Mouse (Mus musculus) mesoderm, embryonic 11.5 days (tissue): Measurements from ENCODE around the gene Bfar.
"Not testable (repeated sequence)": the region's sequence is repeated elsewhere in the genome, so short reads cannot be mapped to it uniquely, and the experiment has no call there.

Source experiments
- DNase-seq: peaks from one replicate; pipeline ENCODE4 v3.0.0-alpha.2; 2012; ENCODE audit warnings: low read depth, low spot score

The Bfar gene

DNA sequence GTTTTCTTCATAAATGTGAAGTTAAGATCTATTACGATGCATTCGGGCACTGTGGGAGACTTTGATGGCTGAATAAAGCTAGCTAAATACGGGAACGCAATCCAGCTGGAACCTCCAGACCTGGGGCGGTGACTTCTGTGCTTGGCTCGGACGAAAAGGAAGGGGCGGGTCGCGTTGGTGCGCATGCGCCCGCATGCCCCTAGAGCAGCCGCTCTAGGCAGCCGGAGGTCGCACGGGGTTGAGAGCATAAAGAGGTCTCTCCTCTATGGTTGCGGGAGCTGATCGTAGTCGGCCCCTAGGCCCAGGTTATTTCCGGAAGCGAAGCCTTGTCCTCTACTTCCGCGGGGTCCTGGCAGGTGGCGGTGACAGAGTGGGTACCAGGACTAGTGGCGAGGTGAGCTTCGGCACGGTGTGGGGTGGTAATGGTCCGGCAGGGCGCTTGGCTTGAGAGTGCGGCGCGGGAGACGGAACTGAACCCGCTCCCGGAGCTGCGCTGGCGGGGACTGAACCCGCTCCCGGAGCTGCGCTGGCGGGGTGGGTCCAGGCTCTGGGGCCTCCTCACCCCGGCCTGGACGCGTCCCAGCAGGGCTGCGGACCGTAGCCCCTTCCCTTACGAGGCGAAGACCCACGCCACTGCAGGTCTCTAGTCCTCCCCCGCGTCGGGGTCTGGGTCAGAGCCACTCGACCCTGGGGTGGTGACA lies at the start of gene Bfar, which contains the start of gene 3110001I22Rik:
Bfar (plus strand) TSS at position 174 of the 701 bp plus-strand sequence.
3110001I22Rik (plus strand) TSS at position 245 of the 701 bp plus-strand sequence.
- DNase-seq = peak; percentile 95

DNA sequence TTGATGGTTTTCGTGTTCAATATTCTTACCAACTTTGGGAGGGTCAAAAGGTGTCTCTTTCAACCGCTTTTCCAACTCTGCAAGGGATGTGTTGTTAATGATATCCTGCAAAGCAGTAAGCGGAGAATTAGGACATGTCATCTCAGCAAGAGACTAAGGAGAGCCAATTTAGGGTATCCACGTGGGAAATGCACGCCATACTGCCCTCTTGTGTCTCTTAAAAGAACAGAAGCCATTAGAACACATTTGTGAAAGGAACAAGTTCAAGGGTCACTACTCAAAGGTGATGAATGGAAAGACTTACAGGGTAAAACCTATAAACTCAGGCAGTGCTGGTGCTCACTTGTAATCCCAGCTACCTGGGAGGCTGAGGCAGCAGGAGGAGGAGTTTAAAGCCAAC lies 43.3 kb upstream of the Bfar start:
- peak; percentile 30 for DNase-seq

DNA sequence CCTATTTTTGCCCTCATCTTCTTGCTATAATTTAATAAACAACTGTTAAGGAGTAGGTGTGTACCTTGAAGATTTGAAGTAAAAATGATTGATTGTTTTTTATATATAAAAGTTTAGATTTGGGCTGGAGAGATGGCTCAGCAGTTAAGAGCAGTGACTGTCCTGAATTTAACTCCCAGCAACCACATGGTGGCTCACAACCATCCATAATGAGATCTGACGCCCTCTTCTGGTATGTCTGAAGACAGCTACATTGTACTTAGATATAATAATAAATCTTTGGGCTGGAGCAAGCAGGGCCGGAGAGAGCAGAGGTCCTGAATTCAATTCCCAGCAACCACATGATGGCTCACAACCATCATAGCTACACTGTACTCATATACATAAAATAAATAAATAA lies 33.5 kb upstream of the Bfar start:
- not testable (repeated sequence) for DNase-seq

DNA sequence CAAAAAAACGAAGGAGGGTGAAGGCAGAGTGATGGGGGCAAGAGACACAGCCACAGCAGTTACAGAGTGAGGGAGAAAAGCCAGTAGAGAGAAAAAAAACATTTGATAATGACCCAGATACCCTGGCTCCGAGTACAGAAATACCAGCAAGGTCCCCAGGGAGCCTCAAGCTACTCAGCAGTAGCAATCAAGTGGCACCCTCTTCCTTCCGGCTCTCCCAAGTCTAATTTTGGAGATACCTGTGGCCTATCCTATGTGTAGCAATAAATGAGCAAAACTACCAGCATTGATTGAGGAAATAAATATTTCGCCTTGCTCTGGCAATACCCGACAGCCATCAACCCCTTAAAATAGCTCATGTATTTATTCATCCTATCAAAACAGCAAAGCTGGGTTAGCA lies 32.1 kb upstream of the Bfar start:
- DNase-seq = no peak

DNA sequence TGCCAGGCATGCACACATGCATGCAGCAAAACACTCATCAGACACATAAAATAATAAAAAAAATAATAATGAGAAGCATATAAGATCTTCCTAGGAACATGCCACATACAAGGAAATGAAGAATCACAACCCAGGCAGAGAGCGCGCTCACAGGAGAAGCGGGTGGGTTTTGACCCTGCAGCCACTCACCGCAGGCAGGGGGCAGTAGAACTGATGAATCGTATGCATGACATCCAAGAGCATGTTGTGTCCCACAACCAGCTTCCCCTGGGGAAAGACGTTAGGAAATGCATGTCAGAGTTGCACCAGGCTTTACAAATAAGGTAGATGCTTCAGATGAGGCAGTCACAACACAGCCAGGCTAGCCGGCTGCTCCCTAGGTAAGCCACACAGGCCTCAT lies 31.6 kb upstream of the Bfar start:
- DNase-seq = no peak

DNA sequence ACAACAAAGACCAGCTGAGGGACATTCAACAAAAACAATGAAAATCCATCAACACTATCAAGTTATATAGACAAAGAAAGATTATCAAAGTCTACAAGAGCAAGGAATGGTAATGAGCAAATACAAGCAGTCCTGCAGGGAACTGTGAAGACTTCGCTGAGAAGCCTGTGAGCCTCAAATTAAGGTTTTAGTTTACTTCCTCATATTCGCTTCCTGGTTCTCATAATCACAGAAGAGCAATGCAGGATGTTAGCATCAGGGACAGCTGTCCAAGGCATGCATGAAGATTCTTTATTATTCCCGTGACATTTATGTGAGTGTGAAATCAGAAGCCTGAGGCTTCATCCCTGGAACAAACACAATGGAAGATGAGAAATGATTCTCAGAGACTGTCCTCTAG lies 27.2 kb upstream of the Bfar start:
- no peak for DNase-seq

DNA sequence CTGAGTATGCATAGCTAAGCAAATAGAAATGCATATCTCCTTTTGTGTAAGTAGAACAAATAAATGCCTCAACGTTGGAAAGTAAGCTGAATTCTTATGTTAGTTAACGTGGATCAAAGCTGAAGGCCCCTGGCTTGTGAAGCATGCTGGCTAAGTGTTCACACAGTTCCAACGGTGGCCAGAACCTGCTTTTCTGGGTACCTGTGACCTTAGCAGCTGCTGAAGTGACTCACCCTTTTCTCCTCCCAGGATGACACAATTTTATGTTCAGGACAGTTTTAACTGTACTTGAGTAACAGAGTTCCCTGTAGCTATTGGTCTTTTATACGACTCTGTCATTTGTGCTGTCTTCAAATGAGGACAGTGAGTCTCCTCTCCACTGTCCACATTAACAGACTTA lies 25.7 kb upstream of the Bfar start:
- DNase-seq = no peak

DNA sequence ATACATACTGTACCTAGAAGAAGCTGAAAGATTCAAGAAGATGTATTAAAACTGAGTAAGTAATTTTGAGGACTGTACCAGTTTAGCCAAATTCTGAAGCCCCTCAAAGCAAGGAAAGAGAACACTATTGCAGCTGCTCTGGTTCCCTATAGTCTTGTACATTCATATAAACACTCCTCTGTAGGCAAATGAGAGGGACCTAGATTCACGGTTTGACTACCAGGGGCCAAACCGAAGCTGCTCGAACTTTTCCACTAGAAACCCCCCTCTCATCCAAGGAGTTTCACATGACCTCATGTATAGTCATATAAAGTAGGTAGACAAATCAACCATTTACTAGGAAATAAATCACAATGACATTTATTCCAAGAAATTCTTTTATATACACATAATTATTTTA lies 12.8 kb upstream of the Bfar start:
- DNase-seq = no peak

DNA sequence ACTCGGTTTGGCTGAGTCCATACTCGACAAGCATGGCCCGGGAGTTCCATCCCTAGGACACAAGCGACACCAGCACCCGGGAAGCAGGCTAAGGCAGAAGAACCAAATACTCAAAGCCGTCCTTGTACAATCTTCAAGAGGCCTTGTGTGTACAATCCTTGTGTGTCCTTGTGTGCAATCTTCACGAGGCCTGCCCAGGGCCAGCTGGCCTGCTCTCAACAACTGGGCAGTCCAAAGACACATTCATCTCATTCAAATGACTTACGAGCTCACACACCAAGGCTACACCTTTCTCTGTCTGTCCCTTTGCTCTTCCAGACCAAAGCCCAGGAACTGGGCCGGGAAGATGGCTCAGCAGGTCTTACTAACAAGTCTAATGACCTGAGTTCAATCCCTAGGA lies 10.9 kb upstream of the Bfar start:
- no peak for DNase-seq

DNA sequence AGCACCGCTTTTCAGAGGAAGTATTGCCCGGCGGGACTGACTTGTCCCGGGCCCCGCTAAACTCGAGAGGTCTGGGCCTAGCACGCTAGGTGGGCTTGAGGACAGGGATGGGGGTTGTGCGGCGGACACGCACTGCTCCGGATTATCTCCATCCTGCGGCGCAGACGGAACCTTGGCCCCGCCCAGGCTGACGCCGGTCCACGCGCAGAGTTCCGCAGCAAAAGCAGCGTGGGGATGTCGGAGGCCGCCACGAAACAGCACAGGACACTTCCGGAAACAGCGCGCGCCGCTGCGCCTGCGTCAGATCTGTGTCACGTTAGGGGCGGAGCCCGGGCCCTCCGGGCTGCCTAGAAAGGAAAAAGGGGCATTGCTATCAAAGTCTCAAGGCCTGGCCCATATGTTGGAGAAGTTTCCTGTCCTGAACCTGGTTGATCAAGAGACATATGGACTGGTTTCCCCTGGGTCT lies 3.7 kb upstream of the Bfar start, which contains the start of gene Parn:
Parn (minus strand) TSS at position 293 of the 466 bp plus-strand sequence.
- peak; percentile 95 for DNase-seq

DNA sequence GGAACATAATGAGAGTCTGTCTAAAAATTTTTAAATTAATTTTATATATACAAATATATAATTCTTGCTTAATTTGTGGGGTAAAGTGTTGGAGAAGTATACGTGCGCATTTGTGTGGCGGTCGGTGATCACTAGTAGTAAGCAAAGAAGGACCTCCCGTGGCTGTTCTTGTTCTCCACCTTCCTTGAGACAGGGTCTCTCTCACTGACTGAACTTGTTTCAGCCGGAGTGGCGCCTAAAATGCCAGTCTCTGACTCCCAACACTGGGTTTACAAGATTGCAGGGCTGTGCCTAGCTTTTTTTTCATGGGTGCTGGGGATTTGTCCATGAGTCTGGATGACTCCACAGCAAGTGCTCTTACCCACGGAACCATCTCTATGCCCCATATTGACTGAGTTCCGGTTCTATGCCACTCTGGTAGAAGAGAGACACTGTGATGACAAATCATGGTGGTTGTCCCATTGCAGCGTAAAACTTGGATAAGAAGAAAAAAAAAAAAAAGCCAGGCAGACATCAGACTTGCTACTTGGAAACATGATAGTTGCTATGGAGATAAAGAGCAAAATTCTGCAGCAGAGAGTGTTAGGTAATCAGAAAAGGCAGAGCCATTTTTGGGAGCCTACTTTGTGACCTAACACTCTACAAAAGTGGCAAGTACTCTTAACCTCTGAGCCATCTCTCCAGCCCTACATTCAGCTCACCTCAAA lies 3.1 kb upstream of the Bfar start:
- DNase-seq = no peak

DNA sequence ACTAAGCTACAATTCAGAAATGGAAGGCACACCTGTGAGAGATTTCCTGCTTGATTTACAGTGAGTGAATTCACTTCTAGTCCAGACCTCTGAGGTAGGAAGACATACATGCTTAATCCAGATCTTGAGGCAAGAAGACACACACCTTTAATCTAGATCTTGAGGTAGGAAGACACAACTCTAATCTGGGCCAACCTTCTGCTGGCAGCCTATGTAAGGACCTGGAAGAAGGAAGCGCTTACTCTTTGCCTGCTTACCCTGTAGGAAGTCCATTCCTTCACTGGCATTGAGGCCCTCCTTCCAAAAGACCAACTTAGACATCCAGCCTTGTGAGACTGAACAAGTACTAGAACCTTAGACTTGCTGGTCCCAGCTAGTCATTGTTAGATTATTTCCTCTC lies 2.4 kb upstream of the Bfar start:
- DNase-seq = no peak

DNA sequence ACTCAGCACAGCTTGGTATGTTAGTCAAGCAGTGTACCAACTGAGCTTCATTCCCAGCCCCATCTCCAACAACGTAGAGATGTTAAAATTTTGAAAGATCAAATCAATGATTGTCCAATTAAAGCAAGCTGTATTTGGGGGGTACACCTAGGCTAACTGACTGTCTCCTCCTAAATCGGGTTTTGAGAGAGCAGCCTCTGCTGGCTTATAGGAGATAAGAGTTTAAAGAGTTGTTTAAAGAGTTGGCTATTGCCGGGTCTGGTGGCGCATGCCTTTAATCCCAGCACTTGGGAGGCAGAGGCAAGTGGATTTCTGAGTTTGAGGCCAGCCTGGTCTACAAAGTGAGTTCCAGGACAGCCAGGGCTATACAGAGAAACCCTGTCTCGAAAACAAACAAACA lies 762 bp upstream of the Bfar start:
- DNase-seq = not testable (repeated sequence)

DNA sequence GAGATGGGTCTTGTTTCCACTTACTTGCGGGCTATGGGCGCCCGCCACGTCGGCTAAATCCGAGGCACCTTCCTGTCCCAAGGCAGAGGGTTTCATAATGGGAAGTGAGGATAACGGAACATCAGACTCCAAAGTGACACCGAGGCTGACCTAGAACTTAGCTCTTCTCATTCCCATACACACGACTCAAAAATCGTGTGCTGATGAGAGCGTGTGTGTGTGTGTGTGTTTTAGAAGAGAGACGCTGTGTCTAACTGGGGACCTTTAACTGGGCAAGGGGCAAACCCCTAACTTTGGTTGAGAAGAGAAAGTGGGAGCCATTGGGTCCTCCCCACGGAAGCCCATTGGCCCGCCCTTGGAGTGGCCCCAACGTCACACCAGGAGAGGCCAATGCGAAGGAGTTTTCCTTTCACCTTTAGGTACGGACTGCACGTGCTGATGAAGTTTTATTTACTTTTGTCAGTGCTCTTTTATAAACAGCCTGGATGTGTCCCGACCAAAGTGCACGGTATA lies 784 bp downstream of the Bfar start:
- peak; percentile 64 for DNase-seq

DNA sequence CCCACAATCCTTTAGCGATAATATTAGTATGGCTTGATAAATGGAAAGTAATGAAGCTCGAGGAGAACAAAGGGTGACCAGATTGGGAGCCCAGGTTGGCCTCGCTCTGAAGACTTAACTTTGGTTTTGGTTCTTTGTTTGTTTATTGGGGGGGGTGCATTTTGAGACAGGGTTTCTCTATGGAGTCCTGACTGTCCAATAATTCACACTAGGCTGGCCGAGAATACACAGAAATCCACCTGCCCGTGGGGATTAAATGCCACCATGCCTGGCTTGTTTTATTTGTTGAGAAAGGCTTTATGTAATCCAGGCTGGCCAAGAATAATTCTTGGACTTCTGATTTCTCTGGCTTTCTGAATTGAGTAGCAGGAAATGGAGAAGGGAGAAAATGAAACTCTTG lies 1.5 kb downstream of the Bfar start:
- no peak for DNase-seq

DNA sequence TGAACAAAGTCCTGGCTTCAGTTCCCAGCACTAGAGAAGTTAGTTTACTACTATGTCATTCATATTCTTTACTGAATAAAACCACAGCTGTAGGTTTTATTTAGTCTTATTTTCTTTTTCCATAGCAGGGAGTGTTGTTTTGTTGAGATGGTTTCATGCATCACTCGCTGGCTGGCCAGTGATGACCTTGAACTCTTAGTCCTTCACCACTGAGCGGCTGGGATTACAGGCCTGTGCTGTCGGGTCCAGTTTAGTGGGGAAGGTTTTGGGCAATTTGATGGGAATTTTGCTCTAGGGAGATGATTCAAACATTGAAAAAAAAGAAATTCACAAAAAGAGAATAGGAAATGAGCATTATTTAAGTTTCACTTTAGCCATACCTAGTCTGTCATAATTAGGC lies 2.9 kb downstream of the Bfar start:
- DNase-seq = no peak

DNA sequence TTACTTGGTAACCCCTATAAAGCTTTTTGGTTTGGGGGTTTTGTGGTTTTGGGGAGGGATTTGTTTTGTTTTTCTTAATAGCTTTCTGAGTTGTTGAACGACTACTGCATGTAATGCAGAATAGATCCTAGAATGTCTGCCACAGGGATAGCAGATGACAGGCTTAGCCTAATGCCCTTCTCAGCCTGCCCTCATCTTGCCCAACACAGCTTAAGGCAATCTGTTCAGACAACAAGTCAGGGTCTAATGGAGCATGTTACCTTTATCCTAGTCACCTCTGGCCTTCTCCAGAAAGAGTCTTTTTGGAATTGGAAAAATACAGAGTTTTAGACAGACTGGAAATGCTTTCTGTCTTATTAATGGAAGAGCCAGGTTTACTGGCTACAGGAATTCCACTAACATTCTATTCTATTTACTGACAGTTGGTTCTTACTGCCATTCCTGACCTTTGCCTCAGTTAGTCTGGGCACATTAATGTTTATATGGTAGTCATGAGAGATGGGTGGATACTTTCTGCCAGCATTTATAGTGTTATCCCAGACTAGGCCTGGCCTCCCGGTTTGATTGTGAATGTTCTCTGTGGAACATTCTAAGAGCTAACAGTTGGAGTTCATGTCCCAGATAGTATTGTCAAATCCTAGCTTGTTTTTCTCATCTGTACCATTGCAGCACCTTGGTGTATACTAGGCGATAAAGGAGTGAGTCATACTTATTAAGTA lies 7.1 kb downstream of the Bfar start:
- no peak for DNase-seq

DNA sequence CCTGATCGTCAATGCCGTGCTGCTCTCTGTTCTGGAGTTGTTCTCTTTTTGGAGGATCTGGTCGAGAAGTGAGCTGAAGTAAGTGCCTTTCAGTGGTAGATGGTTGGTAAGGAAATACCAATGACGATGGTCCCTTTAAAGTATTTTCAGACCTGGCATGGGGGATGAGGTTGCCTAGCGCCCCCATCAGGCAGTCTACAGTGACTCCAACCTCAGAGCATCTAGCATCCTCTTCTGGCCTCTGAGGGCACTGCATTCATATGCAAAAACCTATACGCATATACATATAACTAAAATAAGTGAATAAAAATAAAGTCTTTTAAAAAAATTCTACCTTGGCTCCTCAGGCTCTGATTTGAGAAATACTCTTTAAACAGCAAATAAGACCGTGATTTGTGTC lies 27.3 kb downstream of the Bfar start:
- no peak for DNase-seq

DNA sequence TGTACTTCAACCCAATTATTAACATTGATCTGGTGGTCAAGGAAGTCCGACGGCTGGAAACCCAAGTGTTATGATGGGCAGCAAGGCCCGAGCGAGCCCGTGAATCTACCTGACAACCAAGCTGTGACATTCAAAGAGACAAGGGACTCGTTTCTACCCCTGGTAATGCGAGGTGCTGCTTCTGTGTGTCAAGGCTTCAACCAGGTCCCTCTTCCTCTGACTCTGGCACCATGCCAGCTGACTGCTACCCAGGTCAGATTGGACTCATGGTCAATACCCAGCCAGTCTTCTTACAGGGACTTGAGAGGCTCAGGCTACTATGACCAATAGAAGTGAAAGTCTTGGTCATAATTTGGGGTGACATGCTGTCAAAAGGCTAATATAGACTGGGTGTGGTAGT lies 30.5 kb downstream of the Bfar start:
- DNase-seq = no peak

DNA sequence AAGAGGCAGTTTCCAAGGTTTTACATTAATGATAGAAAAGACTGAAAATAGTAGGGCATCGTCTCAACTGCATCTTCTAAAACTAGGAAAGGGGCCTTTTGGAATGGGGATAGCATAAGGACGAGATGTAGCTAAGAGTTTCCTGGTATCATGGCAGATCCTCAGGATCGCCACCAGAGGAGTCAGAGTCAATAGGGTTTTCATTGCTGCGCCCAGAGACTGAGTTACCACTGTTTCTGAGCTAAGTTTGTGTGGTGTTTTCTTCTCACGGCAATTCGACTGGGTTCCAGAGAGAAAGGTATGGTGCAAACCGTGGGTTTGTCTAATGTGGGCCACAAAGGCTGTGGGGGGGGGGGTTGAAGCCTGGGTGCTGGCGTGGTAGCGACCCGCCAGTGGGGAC lies 33.0 kb downstream of the Bfar start:
- DNase-seq = no peak

DNA sequence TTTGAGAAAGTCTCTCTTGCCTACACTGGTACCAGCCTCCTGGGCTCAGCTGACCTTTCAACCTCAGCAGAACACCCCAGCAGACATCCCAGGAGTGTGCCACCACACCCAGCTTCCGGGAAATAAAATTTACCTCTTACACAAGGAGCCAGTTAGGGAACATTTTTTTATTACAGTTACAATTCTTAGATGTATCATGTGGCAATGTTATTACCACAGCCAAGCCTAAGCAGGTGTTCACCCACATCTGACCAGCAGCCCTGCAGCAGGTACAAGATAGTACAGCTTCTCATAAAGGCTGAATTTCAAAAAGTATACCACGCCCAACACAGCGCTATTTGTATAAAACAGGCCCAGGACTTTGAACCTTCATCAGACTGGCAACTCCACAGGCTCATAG lies 43.3 kb downstream of the Bfar start:
- DNase-seq = no peak

DNA sequence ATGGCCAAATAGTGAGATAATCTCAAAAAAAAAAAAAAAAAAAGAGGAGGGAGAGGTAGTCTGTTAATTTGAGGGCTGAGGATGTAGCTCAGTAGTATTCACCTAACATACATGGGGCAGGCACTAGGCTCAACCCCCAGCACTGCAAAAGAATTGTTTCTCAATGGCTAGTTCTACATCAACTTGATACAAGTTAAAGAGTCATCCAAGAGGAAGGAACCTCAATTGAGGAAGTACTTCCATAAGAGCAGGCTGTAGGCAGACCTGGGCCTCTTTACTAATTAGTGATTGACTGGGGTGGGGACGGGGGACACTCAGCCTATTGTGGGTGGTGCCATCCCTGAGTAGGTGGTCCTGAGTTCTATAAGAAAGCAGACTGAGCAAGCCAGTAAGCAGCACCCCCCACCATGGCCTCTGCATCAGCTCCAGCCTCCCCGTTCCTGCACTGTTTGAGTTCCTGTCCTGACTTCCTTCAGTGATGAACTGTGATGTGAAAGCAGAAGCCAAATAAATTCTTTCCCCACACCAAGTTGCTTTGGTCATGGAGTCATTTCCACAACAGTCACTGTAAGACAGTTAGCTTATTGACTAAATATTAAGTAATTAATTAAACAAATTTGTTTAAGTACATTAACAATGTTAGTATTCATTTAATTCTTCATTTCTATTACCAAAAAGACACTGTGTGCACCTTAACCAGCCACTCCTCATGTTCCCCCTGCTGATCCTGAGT lies 45.3 kb downstream of the Bfar start:
- no peak for DNase-seq
